Mouse (Mus musculus): ENCODE results near the gene Arpc4. TPM values are rescaled to one million over a fixed set of nuclear protein-coding genes. Genes with fewer than 3 reads are reported as not detected.

The Arpc4 gene
- polyA plus RNA-seq, 1 experiment from 2014 or later = 398 TPM

- 23% methylated on average over 10 of the region's 10 CpGs for WGBS
- no peak overlapping the region for H3K27ac ChIP-seq (ENCODE audit: low read length)
- H3K4me3 ChIP-seq (ENCODE audit: low read length) = peak overlapping the region; percentile 52
- H3K9me3 ChIP-seq (ENCODE audit: control insufficient read depth, low read length) = no peaks in the 10 kb centered on the region
- peaks cover 4% of the 10 kb centered on the region for H3K4me1 ChIP-seq (replicated peaks; ENCODE audit: control insufficient read depth, insufficient read depth, low read length)
- H3K27me3 ChIP-seq (ENCODE audit: control insufficient read depth, insufficient read depth, low read depth, low read length) = no peaks in the 10 kb centered on the region
- H3K4me2 ChIP-seq (ENCODE audit: low read depth, low read length) = peak overlapping the region; percentile 84
- no peak; the same call in 1 of the 2 replicates for ATAC-seq (ENCODE audit: low read depth)
- peak overlapping the region; percentile 69 for H3K9ac ChIP-seq (ENCODE audit: low read length)
- peaks cover 22% of the 10 kb centered on the region for H3K36me3 ChIP-seq (ENCODE audit: control insufficient read depth, insufficient read depth, low read length)
Measured at GRCm38 (mm10) chr6:113392015-113392386, 14.1 kb downstream of the Arpc4 start.

DNA sequence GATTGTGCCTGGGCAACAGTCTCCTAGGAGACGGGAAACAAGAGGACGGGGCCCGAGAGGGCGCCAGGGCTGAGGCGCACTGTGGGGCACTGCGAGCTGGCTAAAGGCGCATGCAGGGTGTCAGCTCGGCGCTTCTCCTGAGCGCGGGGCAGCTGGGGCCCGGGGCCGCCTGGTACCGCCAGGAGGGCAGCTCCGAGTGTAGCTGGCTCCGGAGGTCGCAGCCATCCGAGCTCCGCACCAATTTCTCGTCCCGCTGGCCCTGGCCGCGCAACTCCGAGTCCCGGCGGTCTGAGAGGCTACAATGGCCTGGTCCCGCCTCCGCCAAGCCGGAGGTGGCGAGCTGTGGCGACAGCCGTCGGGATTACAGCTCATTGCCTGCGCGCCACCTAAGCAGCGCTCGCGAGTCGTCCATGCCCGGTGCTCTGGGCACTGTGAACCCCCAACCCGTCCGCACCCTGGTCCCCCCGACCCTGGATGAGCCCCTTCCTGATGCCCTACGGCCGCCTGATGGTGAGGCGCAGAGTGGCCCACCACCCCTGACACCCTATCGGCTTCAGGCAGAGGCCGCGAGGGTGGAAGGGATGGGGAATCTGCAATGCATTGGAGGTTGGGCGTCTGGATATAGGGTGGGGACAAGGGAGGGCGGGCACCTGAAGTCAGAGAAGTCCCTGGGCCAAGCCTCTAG is 14.6 kb downstream of the Arpc4 start:
- peak; percentile 85 for ATAC-seq (ENCODE audit: low read depth)
- Histone ChIP-seq H3K36me3 (ENCODE audit: control insufficient read depth, insufficient read depth, low read length) (peaks cover 21% of the 10 kb centered on the region), H3K27me3 (ENCODE audit: control insufficient read depth, insufficient read depth, low read depth, low read length) (no peaks in the 10 kb centered on the region), H3K9ac (ENCODE audit: low read length) (peak overlapping the region; percentile 69), H3K4me3 (ENCODE audit: low read length) (peak overlapping the region; percentile 52), H3K4me2 (ENCODE audit: low read depth, low read length) (peak overlapping the region; percentile 84), H3K9me3 (ENCODE audit: control insufficient read depth, low read length) (no peaks in the 10 kb centered on the region), H3K4me1 (replicated peaks; ENCODE audit: control insufficient read depth, insufficient read depth, low read length) (peaks cover 4% of the 10 kb centered on the region), H3K27ac (ENCODE audit: low read length) (no peak overlapping the region)
- 3% methylated on average over 50 of the region's 51 CpGs for WGBS

DNA sequence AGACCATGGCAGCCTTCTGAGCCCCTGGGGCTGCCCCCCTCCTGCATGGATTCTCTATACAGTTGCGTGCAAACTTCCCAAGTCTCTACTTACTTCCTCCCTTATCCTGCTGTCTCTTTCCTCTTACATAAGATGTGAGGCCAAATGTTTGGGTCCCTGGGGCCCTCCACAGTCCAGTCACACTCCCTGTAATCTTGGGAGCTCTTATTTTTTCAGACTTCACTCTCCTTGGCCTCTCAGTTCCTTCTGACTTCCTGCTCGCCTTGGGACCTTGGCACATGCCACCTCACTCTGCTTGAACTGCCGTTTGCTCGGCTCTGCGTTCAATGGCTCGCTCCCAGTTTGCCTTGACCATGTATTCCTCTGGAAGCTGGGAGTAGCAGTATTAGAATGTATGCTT is 16.0 kb downstream of the Arpc4 start:
- Histone ChIP-seq H3K27me3 (ENCODE audit: control insufficient read depth, insufficient read depth, low read depth, low read length) (no peaks in the 10 kb centered on the region), H3K27ac (ENCODE audit: low read length) (no peak overlapping the region), H3K9me3 (ENCODE audit: control insufficient read depth, low read length) (no peaks in the 10 kb centered on the region), H3K4me1 (replicated peaks; ENCODE audit: control insufficient read depth, insufficient read depth, low read length) (peaks cover 4% of the 10 kb centered on the region), H3K4me2 (ENCODE audit: low read depth, low read length) (no peak overlapping the region), H3K9ac (ENCODE audit: low read length) (no peak overlapping the region), H3K4me3 (ENCODE audit: low read length) (no peak overlapping the region), H3K36me3 (ENCODE audit: control insufficient read depth, insufficient read depth, low read length) (peaks cover 10% of the 10 kb centered on the region)
- no peak for ATAC-seq (ENCODE audit: low read depth)
- 77% methylated on average over 6 of the region's 6 CpGs for WGBS

- Histone ChIP-seq H3K4me1 (replicated peaks; ENCODE audit: control insufficient read depth, insufficient read depth, low read length) (peaks cover 4% of the 10 kb centered on the region), H3K4me3 (ENCODE audit: low read length) (no peak overlapping the region), H3K9me3 (ENCODE audit: control insufficient read depth, low read length) (no peaks in the 10 kb centered on the region), H3K9ac (ENCODE audit: low read length) (no peak overlapping the region), H3K36me3 (ENCODE audit: control insufficient read depth, insufficient read depth, low read length) (peaks cover 5% of the 10 kb centered on the region), H3K27me3 (ENCODE audit: control insufficient read depth, insufficient read depth, low read depth, low read length) (no peaks in the 10 kb centered on the region), H3K4me2 (ENCODE audit: low read depth, low read length) (no peak overlapping the region), H3K27ac (ENCODE audit: low read length) (no peak overlapping the region)
- WGBS = 91% methylated on average over 11 of the region's 11 CpGs
- no peak for ATAC-seq (ENCODE audit: low read depth)
Measured at GRCm38 (mm10) chr6:113394811-113395210, 16.9 kb downstream of the Arpc4 start.

DNA sequence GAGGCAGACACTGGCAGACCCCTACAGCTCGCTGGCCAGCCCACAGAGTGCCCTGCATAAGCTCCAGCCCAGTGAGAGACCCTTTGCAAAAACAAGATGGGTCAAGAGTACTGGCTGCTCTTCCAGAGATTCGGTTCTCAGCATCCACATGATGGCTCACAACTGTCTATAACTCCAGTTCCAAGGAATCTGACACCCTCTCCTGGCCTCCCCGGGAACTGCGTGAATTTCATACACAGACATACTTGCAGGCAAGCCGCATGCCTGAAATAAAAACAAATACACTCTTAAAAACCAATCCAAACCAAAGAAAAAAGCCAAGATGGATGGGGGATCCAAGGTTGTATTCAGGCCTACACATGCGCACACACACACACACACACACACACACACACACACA is 17.6 kb downstream of the Arpc4 start:
- 90% methylated on average over 6 of the region's 6 CpGs for WGBS
- ATAC-seq (ENCODE audit: low read depth) = no peak
- no peak overlapping the region for H3K27ac ChIP-seq (ENCODE audit: low read length)
- no peaks in the 10 kb centered on the region for H3K27me3 ChIP-seq (ENCODE audit: control insufficient read depth, insufficient read depth, low read depth, low read length)
- no peak overlapping the region for H3K9ac ChIP-seq (ENCODE audit: low read length)
- no peak overlapping the region for H3K4me3 ChIP-seq (ENCODE audit: low read length)
- H3K4me1 ChIP-seq (replicated peaks; ENCODE audit: control insufficient read depth, insufficient read depth, low read length) = peaks cover 4% of the 10 kb centered on the region
- no peaks in the 10 kb centered on the region for H3K9me3 ChIP-seq (ENCODE audit: control insufficient read depth, low read length)
- no peaks in the 10 kb centered on the region for H3K36me3 ChIP-seq (ENCODE audit: control insufficient read depth, insufficient read depth, low read length)
- H3K4me2 ChIP-seq (ENCODE audit: low read depth, low read length) = no peak overlapping the region

DNA sequence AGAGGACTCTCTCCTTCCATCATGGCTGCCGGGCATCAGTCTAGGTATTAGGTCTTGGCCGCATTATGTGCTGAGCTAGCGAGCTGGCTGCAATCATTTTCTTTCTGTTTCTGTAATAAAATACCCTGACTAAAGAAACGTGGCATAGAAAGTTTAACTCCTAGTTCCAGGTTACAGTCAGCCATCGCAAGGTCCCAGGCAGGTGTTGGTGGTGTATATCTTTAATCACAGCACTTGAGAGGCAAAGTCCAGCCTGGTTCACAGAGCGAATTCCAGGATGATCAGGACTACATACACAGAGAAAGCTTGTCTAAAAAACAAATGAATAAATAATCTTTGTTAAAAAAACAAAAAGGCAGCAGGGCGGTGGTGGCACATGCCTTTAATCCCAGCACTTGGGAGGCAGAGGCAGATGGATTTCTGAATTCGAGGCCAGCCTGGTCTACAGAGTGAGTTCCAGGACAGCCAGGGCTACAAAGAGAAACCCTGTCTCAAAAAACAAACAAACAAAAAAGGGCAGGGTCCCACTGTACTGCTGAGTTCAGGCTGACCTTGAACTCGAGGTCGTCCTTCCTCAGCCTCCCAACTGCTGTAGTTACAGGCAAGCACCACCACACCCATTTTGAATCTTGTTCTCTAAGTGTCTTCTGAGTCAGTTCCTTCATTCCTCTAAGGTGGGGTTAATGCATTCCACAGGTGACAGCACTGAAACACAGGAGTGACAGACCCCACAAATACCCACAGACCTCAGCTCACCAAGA is 18.5 kb downstream of the Arpc4 start:
- ATAC-seq (ENCODE audit: low read depth) = no peak
- Histone ChIP-seq H3K9me3 (ENCODE audit: control insufficient read depth, low read length) (no peaks in the 10 kb centered on the region), H3K27me3 (ENCODE audit: control insufficient read depth, insufficient read depth, low read depth, low read length) (no peaks in the 10 kb centered on the region), H3K27ac (ENCODE audit: low read length) (no peak overlapping the region), H3K4me3 (ENCODE audit: low read length) (no peak overlapping the region), H3K4me2 (ENCODE audit: low read depth, low read length) (no peak overlapping the region), H3K36me3 (ENCODE audit: control insufficient read depth, insufficient read depth, low read length) (no peaks in the 10 kb centered on the region), H3K9ac (ENCODE audit: low read length) (no peak overlapping the region), H3K4me1 (replicated peaks; ENCODE audit: control insufficient read depth, insufficient read depth, low read length) (peaks cover 4% of the 10 kb centered on the region)
- WGBS = 82% methylated on average over 10 of the region's 10 CpGs

DNA sequence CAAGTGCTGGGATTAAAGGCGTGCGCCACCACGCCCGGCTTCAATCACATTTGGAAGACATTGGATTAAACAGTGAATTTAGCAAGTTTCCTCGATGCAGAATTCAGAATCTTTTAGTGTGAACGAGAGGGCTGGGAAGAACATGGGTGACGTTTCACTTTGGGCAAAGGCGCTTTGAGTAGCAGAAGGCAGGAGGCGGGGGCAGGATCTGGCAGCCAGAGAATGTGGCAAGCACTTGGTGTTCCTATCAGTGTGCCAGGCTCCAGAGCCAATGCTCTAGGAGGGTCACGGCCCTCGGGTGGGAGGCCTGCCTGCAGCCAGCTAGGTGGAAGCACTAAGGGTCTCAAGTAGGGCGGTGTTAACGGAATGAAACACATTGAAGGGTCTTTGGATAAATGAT is 24.2 kb downstream of the Arpc4 start:
- Histone ChIP-seq H3K9ac (ENCODE audit: low read length) (no peak overlapping the region), H3K4me3 (ENCODE audit: low read length) (no peak overlapping the region), H3K4me1 (replicated peaks; ENCODE audit: control insufficient read depth, insufficient read depth, low read length) (no peaks in the 10 kb centered on the region), H3K27me3 (ENCODE audit: control insufficient read depth, insufficient read depth, low read depth, low read length) (no peaks in the 10 kb centered on the region), H3K27ac (ENCODE audit: low read length) (no peak overlapping the region), H3K4me2 (ENCODE audit: low read depth, low read length) (no peak overlapping the region), H3K9me3 (ENCODE audit: control insufficient read depth, low read length) (0 out of 2 replicates have a peak, but pooled peaks cover 2% of the 10 kb centered on the region), H3K36me3 (ENCODE audit: control insufficient read depth, insufficient read depth, low read length) (no peaks in the 10 kb centered on the region)
- no peak for ATAC-seq (ENCODE audit: low read depth)
- WGBS = 85% methylated on average over 13 of the region's 13 CpGs

DNA sequence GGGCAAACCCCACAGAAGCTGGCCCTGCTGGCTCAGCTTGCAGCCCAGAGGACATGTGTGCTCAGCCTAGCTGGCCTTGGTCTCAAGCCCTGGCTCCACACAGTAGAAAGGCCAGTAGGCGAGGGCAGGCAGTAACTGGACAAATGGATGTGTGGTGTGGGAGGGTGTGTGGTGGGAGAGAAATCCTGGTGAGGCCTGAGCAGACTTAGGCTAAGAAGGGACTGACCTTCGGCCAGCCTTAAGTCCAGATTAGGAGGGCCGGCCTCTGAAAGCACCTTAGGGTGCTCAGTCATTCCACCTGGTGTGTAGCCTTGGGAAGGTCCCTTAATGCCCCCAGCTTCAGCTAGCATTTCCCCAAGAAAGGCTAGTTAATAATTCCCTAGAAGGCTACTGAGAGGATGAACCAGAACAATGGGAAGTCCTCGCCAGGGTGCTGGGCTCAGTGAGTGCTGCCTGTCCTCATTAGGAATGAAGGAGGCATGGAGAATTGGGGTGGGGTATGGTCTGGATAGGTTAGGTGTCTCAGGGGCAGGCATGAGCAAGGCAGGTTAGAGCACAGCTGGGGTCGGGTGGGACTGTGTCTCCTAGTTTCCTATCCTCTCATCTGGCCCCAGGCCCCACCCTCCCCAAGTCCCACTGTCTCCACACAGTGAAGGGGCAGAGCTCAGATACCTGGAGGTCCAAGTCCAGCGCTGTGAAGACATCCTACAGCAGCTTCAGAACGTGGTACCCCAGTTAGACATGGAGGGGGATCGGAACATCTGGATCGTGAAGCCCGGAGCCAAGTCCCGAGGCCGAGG is 26.9 kb downstream of the Arpc4 start:
- Histone ChIP-seq H3K9ac (ENCODE audit: low read length) (no peak overlapping the region), H3K4me2 (ENCODE audit: low read depth, low read length) (no peak overlapping the region), H3K27me3 (ENCODE audit: control insufficient read depth, insufficient read depth, low read depth, low read length) (no peaks in the 10 kb centered on the region), H3K9me3 (ENCODE audit: control insufficient read depth, low read length) (0 out of 2 replicates have a peak, but pooled peaks cover 2% of the 10 kb centered on the region), H3K27ac (ENCODE audit: low read length) (no peak overlapping the region), H3K4me1 (replicated peaks; ENCODE audit: control insufficient read depth, insufficient read depth, low read length) (no peaks in the 10 kb centered on the region), H3K4me3 (ENCODE audit: low read length) (no peak overlapping the region), H3K36me3 (ENCODE audit: control insufficient read depth, insufficient read depth, low read length) (no peaks in the 10 kb centered on the region)
- WGBS = 70% methylated on average over 12 of the region's 12 CpGs
- ATAC-seq (ENCODE audit: low read depth) = no peak

DNA sequence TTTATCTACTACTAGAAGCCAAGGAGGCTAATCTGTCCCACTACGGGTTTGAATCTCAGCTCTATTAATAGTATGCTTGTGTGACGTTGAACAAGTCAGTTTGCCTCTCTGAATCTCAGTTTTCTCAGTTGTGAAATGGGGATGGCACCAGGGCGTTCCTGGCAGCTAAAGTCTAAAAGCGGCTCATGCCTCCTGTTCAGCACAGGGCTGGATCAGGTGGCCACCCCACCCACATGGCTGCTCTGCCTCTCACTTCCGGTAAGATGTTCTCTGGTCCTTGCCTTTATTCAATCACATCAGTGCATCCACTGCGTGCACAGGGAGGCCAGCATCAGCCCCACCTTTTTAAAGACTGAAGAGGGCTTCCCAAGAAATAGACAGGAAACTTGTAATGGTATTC is 27.6 kb downstream of the Arpc4 start:
- Histone ChIP-seq H3K9me3 (ENCODE audit: control insufficient read depth, low read length) (0 out of 2 replicates have a peak, but pooled peaks cover 2% of the 10 kb centered on the region), H3K4me2 (ENCODE audit: low read depth, low read length) (no peak overlapping the region), H3K27me3 (ENCODE audit: control insufficient read depth, insufficient read depth, low read depth, low read length) (no peaks in the 10 kb centered on the region), H3K4me1 (replicated peaks; ENCODE audit: control insufficient read depth, insufficient read depth, low read length) (no peaks in the 10 kb centered on the region), H3K4me3 (ENCODE audit: low read length) (no peak overlapping the region), H3K36me3 (ENCODE audit: control insufficient read depth, insufficient read depth, low read length) (no peaks in the 10 kb centered on the region), H3K9ac (ENCODE audit: low read length) (no peak overlapping the region), H3K27ac (ENCODE audit: low read length) (no peak overlapping the region)
- 79% methylated on average over 6 of the region's 6 CpGs for WGBS
- ATAC-seq (ENCODE audit: low read depth) = no peak
